Mouse (Mus musculus) spleen, postnatal 4 days (tissue): ENCODE data around the gene Lhb.
A peak's percentile ranks its signal among the peaks of the same experiment; 100 is the strongest.

Experiments used
- DNase-seq, 2 experiments: peaks; one replicate each; pipeline ENCODE4 v3.0.0; 2022; ENCODE audit warnings: low spot score in 2 of 2

Gene Lhb

GRCm38 (mm10) chr7:45413864-45414739 lies 6.5 kb upstream of the Lhb start:
- DNase-seq, result no peak

- no peak for DNase-seq
Measured at GRCm38 (mm10) chr7:45414740-45415224, 5.8 kb upstream of the Lhb start.

- DNase-seq, result no peak
Measured at GRCm38 (mm10) chr7:45415636-45416035, 5.0 kb upstream of the Lhb start.

GRCm38 (mm10) chr7:45417962-45418492 lies 2.6 kb upstream of the Lhb start:
- no peak for DNase-seq

GRCm38 (mm10) chr7:45419859-45420614 lies 583 bp upstream of the Lhb start:
- DNase-seq, result no peak

GRCm38 (mm10) chr7:45421194-45421593 lies 574 bp downstream of the Lhb start:
- no peak for DNase-seq

GRCm38 (mm10) chr7:45426556-45426955 lies 5.9 kb downstream of the Lhb start:
- DNase-seq, result no peak

GRCm38 (mm10) chr7:45433835-45434202 lies 13.2 kb downstream of the Lhb start:
- no peak for DNase-seq

GRCm38 (mm10) chr7:45434203-45435015 lies 13.8 kb downstream of the Lhb start, which contains the start of gene Gys1:
Gys1 (plus strand) TSS chr7:45434844.
- DNase-seq, result peak; percentile 100

GRCm38 (mm10) chr7:45435038-45435437 lies 14.4 kb downstream of the Lhb start:
- no peak for DNase-seq

- DNase-seq, result no peak
Measured at GRCm38 (mm10) chr7:45436444-45436843, 15.8 kb downstream of the Lhb start.

- no peak for DNase-seq
Measured at GRCm38 (mm10) chr7:45437046-45437445, 16.4 kb downstream of the Lhb start.

- no peak for DNase-seq
Measured at GRCm38 (mm10) chr7:45437521-45438276, 17.1 kb downstream of the Lhb start, which contains the start of gene Ruvbl2. Ruvbl2 (minus strand) TSS chr7:45438096.

- DNase-seq, result no peak
Measured at GRCm38 (mm10) chr7:45443526-45444420, 23.2 kb downstream of the Lhb start.

- DNase-seq, result no peak
Measured at GRCm38 (mm10) chr7:45446589-45446988, 26.0 kb downstream of the Lhb start.

- no peak for DNase-seq
Measured at GRCm38 (mm10) chr7:45447325-45447990, 26.8 kb downstream of the Lhb start.

GRCm38 (mm10) chr7:45449974-45450373 lies 29.4 kb downstream of the Lhb start:
- DNase-seq, result no peak

GRCm38 (mm10) chr7:45451344-45451982 lies 30.8 kb downstream of the Lhb start:
- DNase-seq, result peak; percentile 85 to 95

- no peak for DNase-seq
Measured at GRCm38 (mm10) chr7:45454971-45455370, 34.4 kb downstream of the Lhb start.
